Mouse (Mus musculus): Measurements from ENCODE around the gene Maml3.

Maml3 gene

DNA sequence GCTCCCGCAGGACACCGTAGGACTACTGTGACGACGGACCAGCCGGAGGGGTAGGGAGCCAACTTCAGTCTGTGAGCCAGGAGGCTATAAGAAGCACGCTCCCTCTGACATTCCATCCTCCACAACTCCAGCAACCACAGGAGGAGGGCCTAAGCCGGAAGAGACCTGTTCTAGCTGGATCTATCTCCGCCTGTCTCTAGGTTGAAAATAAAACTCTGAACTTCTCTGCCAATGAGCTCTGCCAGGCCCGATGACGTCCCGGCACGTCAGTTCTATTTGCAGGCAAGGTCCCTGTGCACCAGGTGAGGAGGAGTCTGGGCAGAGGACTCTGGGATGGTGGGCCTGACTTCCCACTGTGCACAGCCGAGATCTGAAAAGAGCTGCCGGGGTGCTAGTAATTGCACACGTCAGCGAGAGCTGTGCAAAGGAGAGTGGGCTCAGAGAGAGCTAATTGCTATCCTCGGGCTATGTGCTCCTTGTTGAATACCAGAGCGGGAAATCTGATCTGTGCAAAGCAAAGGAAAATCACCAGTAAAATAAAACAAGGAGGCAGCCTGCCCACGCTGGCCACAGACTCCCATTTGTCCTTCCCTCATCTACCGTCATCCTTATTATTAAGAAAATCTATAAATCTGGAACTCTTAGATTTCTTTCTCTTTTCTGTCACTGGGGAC lies 58.7 kb downstream of the Maml3 start:
- peak; percentile 55 to 66 for DNase-seq (ENCODE audit: low spot score in 2 of 2)

DNA sequence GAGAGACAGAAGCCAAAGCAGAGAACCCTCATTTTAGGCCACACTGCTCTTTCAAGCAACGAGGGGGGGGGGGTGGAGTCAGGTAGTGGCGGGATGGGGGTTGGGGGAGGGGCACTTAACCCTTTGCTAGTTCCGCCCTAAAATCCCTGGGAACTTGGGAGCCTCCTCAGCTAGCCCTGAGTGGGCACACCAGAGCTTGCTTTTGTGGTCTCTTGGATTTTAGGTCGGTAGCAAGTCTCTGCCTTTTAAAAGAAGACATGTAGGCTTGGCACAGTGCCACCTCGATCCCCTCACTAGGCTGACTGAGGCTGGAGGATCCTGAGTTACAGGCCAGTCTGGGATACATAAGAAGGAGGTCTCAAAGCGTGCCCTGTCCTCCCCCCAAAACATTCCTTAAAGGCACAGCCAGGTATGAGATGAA lies 59.6 kb downstream of the Maml3 start:
- no peak for DNase-seq (ENCODE audit: low spot score in 2 of 2)

DNA sequence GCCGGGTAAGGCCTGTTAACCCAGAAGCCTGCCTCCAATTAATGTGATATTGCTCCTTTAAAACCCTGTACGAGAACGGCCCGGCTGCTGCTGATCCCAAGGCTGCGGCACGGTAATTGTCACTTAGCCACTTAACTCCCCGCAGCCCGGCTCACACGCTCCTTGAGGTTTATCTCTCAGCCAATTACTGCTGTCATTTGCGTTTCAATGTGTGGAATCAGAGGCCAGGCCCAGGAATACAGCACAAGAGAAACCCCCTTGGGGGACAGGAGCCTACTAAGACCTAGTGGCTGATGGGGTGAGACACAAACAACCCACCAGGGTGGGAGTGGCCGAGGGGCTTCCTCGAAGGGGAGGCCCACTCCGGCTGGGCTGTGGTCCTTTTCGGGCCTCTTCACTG lies 60.2 kb downstream of the Maml3 start:
- DNase-seq (ENCODE audit: low spot score in 2 of 2): no peak

DNA sequence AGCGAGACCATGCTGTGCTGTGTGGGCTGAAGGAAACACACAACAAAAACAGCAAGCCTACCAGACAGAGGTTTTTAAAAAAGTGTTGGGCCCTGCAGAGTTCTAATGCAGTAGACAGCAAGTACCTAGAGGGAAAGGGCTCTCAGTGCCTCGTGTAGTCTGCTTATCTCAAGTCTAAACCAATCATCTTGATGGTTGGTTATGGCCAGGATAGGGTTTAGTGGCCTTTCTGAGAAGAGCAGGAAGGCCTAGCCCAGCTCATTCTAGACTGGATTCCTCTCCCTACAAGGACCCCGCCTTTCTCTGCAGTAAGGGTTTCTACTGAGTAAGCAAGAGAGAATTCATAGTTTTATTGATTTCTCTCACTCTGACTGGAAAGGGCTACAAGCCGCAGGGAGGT lies 61.0 kb downstream of the Maml3 start:
- DNase-seq (ENCODE audit: low spot score in 2 of 2): no peak

DNA sequence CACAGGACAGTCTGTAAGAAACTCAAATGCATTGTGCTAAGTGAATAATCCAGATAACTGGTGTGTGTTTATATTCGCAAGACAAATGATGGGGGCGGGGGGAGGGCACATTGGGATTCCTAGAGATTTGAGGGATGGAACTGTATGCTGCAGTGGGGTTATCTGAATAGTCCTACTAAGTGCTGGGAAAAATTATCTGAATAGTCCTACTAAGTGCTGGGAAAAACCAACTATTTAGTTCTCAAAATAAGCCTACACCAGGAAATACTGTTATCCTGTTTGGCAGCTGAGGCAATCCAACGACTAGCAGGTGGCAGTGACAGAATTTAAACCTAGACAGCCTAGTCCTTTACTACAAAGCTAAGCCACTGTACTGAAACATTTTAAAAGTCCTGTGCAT lies 62.2 kb downstream of the Maml3 start:
- DNase-seq (ENCODE audit: low spot score in 2 of 2): no peak

DNA sequence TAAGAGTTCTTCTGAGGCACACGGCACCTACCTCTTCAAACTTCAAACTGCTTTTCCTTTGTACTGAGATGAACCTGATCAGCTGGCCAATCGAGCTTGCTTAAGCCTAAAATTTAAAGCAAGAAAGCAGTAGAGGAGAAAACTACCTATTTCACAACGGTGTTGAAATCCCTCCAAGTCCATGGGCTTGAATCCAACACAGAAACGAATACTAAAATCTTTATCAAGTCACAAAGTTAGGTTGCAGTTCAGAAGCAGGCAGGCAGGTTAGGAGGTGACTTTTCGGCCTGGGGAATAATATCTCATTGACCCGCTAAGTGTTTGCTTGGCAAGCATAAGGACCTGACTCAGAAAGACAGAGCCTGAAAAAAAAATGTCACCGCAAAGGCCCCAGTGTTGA lies 64.9 kb downstream of the Maml3 start:
- no peak for DNase-seq (ENCODE audit: low spot score in 2 of 2)

DNA sequence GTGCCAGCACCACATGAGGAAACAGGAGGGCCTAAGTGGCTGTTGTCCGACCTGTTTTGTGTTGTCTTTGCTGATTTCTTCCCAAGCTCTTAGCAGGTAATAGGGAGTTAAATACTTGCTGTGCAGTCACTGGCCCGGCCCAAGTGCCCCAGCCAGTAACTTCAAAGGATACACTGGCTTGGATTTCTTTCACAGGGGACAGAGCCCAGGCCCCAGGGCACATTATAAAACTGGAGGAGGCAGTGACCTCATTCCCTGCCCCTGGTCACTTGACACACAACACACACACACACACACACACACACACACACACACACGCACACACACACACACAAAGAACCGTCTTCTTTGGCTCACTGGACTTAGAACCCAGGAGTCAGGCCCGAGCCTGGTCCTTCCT lies 67.6 kb downstream of the Maml3 start:
- DNase-seq (ENCODE audit: low spot score in 2 of 2): no peak

DNA sequence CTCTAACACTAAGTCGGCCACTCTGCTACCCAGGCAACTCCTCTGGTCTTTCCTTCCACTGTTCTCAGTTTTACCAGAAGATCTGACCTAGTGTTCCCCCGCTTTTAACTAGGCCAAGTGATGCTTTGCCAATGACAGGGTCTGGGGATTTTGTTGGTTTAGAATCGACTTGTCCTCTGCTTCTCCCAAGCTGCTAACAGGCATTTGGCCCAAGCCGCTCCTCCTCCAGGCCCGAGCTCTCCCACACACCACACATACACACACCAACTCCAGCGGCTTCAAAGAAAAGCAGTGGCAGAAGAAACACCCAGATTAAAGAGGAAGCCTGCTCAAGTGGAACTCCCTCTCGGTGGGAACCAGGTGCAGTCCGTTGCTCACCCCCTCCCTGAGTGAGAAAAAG lies 69.5 kb downstream of the Maml3 start:
- no peak for DNase-seq (ENCODE audit: low spot score in 2 of 2)

DNA sequence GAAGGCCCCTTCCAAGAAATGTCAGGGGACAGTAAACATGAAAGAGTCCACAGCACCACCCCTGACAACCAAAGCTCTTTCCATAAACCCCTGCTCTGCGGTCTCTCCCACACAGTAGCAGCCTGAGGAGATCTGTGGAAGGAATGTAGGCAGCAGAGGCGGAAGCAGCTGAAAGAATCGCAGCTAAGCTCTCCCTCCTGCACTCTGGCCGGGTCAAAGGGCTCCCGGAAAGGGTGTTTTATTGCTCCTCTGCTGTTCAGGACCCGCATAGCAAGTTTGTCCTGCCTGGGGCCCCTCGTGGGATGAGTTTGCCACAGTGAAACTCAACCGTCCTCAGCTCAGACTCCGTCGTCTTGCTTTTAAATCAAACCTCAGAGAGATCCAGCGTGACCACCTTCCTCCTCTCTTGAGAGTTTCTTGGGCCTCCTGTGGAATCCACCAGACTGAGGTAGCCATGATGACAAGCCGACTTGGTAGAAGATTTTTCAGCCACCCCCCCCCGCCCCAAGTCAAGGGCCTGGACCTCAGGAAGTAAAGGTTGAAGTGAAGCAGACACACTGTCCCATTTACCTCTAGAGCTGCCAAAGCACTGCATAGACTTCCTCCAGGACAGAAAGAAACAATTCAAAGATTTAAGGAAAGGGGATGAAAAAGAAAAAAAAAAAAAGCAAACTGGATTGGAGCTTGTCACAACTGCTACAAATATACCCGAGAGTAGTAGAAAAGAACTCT lies 70.9 kb downstream of the Maml3 start:
- no peak for DNase-seq (ENCODE audit: low spot score in 2 of 2)

DNA sequence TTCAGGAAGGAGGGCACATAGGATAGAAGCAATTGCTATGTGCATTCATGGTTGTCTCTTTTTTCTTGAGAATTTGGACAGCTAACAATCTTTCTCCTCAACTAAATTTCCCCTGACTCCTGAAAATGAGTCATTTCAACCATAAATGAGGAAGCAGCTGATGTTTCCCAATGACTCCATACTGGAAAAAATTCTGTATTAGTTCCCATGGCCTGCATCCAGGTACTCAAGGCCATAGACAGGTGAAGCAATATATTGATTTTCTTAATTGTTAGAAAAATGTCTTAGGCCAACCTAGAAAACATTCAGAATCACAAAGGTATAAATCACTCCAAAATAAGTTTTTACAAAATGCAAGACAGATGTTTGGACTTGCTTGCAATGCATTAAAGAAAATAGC lies 73.5 kb downstream of the Maml3 start:
- DNase-seq (ENCODE audit: low spot score in 2 of 2): no peak

DNA sequence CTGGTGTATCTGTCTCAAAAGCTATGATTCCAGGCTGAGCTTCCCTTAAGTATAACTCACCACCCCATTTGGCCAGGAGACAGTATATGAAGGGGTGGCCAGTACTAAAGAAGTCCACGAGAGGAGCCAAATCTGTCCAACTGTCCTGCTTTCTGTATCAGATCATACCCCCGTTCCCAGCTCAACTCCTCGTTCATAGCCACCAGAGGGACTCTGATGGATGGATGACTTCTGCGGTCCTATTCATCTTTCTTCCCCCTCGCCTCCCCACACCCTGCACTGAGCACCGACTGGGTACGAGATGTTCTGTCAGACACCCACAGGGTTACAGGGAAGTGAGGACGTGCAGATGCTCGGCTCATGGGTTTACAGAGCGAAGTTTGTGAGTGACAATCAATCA lies 74.8 kb downstream of the Maml3 start:
- no peak for DNase-seq (ENCODE audit: low spot score in 2 of 2)

DNA sequence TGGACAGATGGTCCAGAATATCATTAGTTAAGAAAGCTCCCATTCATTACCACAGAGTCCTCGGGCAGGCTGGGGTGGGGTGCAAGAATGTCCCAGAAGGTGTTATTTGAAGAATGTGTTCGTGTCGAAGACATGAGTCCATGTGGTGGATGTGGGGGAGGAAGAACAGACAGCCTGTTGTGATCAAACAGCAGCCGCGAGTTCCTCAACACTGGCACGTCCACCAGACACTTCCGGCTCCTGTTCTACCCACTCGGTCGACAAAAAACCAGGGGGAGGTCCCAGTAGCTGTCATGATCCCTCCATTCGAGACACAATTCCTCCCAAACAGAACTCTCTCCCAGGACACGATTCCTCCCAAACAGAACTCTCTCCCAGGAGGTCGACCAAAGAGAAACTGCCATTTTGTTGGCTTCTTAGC lies 75.2 kb downstream of the Maml3 start:
- DNase-seq (ENCODE audit: low spot score in 2 of 2): no peak

DNA sequence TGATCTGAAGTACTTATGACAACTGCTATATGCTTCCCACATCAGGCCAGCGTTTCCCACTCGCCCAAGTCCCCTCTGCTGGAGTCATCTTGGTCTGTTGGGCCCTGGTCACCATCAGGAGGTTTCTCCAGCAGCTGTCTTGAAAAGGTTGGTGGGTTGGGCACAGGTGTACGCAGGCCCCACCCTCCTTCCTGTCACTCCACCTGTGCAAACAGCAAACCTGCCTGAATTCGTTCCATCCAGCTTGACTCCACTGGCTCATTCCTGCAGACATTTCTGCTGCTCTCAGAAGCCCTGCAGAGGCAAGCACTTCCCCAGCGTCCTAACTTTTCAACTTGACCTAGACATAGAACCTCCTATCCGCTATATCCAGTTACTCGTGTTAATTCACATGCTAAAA lies 76.9 kb downstream of the Maml3 start:
- no peak for DNase-seq (ENCODE audit: low spot score in 2 of 2)

DNA sequence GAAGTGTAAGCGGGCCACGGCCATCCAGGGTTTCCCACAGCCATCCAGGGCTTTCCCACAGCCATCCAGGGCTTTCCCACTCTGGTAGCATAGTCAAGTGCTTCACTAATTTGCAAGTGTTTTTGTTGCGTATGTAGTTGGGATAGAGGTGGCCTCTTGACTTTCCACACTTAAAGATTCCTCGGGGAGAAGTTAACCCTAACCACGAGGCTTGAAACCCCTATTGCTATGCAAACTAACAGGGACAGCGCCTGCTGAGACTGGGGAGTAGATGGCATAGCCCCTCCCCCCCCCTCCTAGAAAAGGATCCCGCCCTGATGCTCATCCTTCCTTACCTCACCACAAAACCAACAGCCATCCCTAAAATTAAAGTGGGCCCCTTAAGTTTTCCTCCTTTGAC lies 82.4 kb downstream of the Maml3 start:
- no peak for DNase-seq (ENCODE audit: low spot score in 2 of 2)

DNA sequence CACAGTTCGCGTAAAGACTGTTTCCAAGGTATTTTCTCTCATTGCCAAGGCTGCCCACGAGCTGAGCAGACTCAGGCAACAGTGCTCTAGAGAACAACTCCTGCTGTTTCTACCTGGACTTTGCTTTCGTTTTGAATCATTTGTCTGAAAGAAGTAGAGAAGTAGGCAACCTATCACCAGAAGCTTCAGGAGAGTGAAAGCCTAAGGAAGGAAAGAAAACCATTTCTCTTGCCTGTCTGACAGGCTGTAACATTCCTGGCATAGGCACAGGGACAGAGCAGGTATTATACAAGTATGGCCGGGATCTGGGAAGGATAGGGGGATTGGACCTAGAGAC lies 86.8 kb downstream of the Maml3 start:
- no peak for DNase-seq (ENCODE audit: low spot score in 2 of 2)

DNA sequence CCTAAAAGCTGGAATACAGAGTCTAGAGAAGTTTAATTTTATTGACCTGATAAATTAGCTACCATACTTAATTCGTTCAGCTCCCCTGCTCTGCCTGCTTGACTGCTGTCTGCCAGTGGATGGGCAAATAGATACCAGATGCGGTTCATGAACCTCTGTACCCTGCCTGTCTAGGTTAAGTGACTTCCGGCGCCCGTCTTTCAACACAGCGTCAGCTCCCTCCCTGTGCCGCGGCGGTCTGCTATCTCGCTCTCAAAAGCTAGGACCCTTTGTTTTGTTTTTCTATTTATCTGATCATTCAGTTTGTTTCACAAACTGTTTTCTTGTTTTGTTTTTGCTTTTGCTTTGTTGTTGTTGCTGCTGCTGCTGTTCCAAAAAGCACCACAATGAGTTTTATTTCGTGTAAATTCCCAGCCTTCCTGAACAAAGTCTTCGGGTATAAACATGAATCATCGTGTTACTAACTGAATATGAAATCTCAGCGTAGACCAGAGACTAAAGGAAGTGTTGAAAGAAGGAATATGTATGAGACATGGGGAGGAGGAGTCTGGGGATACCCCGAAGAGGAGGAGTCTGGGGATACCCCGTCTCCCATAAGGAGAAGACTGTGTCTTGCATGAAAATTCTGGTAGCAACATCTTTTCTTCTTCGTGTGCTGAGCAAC lies 87.3 kb downstream of the Maml3 start:
- no peak for DNase-seq (ENCODE audit: low spot score in 2 of 2)

DNA sequence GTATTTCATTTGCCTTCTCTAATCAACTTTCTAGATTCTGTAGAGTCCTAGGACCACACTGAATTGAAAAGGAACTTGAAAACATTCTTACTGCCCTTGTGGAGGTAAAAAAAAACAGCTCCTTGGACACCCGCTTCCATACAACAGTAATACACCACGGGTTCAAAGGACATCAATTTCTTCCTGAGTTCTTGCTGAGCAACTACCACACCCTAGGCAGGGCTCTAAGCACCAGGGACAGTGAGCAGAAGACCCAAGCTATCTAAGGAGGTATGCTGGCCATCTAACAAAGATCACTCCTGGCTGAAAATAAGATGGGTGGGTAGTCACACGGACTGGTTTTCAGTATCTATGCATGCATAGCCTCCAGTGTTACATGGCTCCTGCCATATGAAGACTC lies 88.7 kb downstream of the Maml3 start:
- no peak for DNase-seq (ENCODE audit: low spot score in 2 of 2)

DNA sequence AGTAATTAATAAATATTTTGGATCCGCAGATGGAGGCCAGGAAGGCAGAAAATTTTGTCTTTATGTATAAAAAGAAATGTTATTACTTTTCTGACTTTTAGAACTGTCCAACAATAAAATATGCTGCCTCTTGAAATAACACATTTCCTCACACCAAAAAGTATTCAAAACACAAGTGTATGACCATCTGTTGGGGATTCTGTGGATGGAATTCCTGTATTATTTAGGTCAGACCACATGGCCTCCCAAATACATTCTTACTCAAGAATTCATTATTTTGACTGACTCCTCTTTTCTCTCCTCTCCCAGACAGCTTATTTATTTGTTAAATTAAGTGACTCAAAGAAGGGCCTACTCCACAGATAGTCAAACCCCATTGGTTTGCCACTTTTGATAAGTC lies 89.3 kb downstream of the Maml3 start:
- no peak for DNase-seq (ENCODE audit: low spot score in 2 of 2)

DNA sequence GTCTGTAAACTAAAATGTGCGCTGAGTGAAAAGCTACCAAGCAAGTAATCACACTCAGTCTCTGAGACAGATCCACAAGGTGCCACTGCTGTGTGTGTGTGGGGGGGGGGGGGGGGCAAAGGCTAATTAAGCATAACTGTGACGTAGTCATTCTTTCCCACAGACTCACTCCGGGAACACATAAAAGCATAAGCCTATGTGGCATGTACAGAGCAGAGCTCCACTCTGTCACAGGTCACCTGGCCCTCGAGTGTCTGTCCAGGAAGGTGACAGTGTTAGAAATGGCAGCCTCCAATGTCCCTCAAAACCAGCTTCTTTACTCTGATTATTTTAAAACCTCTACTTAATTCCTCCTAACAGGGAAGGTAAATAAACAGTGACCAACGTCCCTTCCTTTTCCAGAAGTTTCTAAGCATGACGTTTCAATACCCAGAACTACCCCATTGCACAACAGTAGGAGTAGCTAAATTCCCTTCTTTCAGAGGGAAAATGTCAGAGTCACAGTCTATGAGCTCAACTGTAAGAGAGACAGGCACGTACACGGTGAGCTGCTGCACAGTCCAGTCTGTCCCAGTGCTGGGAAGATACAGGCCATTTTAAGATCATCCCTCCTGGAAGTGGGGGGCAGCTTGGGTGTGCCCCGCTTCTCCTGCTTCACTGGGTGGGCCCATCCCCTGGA lies 93.7 kb downstream of the Maml3 start:
- no peak for DNase-seq (ENCODE audit: low spot score in 2 of 2)

DNA sequence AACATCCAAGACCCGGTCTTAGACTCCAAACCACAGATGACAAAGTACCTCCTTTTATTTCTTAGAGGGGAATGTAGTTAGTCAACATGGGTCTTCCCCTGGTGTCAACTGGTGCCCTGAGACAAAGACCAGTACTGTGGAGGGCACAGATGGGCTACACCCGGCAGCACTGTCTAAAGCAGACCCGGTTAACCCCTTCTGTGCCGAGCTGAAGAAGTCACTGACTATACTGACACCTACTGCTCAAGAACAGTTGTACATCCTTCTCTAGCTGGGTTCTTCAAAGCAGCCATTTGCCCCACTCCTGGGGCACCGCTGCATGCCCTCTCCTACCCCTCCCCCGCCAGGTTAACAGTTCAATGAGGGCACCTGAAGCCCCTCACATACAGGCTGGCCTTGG lies 95.6 kb downstream of the Maml3 start:
- no peak for DNase-seq (ENCODE audit: low spot score in 2 of 2)

DNA sequence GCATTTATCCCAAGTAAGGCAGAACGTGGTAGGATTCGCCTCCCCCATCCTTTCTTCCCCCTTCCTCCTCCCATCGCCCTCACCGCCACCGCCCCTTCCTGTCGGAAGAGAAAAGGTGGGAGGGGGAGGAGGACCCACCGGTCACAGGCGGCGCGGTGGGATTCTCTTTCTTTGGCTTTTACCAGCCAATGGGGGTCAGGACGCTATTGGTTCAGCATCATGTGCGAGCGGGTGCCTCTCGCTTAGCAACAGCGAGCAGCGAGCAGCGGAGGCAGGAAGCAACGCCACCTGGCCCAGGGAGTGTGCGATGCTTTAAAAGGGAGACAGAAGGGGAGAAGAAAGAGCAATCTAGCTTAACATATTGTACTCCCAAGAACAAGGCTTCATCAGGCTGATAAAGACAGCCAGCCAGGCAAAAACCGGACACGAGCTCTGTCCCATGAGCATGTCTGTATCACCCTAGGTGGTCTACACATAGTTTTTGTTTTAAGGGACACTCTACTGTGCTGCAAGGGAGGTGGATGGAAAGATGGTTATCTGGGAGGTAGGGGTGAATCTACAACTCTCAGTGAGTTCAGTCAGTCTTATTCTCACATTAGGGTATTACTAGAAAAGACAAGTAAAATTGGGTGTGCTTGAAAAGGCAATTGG lies 97.1 kb downstream of the Maml3 start:
- DNase-seq (ENCODE audit: low spot score in 2 of 2): peak; percentile 53 to 54

DNA sequence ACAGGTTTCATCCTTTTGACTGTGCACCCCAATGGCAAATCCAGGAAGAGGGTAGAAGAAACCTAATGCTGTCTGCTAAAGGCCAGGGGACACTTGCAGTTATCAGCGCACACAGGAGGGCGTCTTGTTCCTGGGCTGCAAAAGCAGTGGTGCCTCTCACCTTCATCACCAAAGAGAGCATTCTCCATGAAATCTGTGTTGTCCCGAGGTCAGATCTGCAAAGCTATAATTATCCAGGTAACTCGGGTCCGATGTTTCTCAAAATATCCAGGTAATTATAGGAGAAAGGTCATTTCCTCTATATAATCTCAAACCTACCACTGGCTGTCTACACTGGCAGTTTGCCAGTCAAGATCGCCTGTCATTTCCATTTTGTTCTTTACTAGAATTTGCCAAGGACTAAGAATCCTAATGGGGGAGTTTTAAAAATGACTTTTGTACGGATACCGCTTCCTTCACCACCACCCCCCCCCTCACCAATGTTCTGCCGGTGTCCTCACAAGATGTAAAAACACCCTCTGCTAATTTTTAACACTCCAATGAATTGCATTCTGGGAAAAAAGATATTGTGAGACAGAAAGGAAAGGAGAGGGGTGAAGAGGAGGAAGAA lies 98.0 kb downstream of the Maml3 start:
- no peak for DNase-seq (ENCODE audit: low spot score in 2 of 2)

Data from frontal cortex, postnatal 25 days (tissue).